Mouse (Mus musculus) liver, embryonic 11.5 days (tissue): Measurements from ENCODE around the gene Fbxw10. TPM values are rescaled to one million over a fixed set of nuclear protein-coding genes. Genes with fewer than 3 reads are reported as not detected.

Source experiments
- ATAC-seq: fragments of 200-750 bp; cut with Nextera tagmentation; replicated peaks from 2 replicates; pipeline ENCODE4 v1.8.0; 2017; ENCODE audit warnings: moderate number of reproducible peaks, mild to moderate bottlenecking, moderate TSS enrichment, moderate library complexity; ENCODE audit not compliant: low FRiP score
- DNase-seq: peaks from one replicate; pipeline ENCODE4 v3.0.0-alpha.2; 2017; ENCODE audit warnings: low spot score
- H3K27ac ChIP-seq: fragments of 300-500 bp; sonication (generic); 2 replicates; pipeline ENCODE4 v1.5.1; 2014; ENCODE audit warnings: mild to moderate bottlenecking, low read depth, low read length, control low read depth
- H3K27me3 ChIP-seq: fragments of 300-500 bp; sonication (generic); replicated peaks from 2 replicates; pipeline ENCODE4 v1.6.1; 2014; ENCODE audit warnings: low read length, mixed read lengths; ENCODE audit not compliant: control insufficient read depth, insufficient read depth
- H3K36me3 ChIP-seq: fragments of 300-500 bp; sonication (generic); 2 replicates; pipeline ENCODE4 v1.6.1; 2014; ENCODE audit warnings: mild to moderate bottlenecking, low read length, moderate library complexity, mixed read lengths; ENCODE audit not compliant: control insufficient read depth, insufficient read depth
- H3K4me1 ChIP-seq: fragments of 300-500 bp; sonication (generic); replicated peaks from 2 replicates; pipeline ENCODE4 v1.6.1; 2014; ENCODE audit warnings: low read length, mixed read lengths; ENCODE audit not compliant: control insufficient read depth, insufficient read depth
- H3K4me2 ChIP-seq: fragments of 300-500 bp; sonication (generic); 2 replicates; pipeline ENCODE4 v1.6.1; 2014; ENCODE audit warnings: mild to moderate bottlenecking, control low read depth, moderate library complexity
- H3K4me3 ChIP-seq: fragments of 300-500 bp; sonication (generic); 2 replicates; pipeline ENCODE4 v1.5.1; 2014; ENCODE audit warnings: low read depth, low read length, control low read depth
- H3K9ac ChIP-seq: fragments of 300-500 bp; sonication (generic); 2 replicates; pipeline ENCODE4 v1.6.1; 2014; ENCODE audit warnings: low read depth, low read length, control low read depth
- H3K9me3 ChIP-seq: fragments of 300-500 bp; sonication (generic); 2 replicates; pipeline ENCODE4 v1.6.1; 2016; ENCODE audit warnings: low read length, inconsistent platforms, mixed read lengths; ENCODE audit not compliant: control insufficient read depth
- WGBS: fragments of 180-500 bp; shearing (Covaris S2); extraction: QIAGEN DNeasy Blood & Tissue Kit; methylation state at CpG from one replicate; pipeline ENCODE4 v1.1.7; 2014; 5-methylcytosine and 5-hydroxymethylcytosine counted together
- polyA plus RNA-seq: library from polyadenylated mRNA; unstranded; fragments of >200 nt; fragmentation: Nextera tagmentation; extraction: Ambion mirVana; gene quantifications from 2 replicates; pipeline ENCODE4 v1.2.1, GENCODE M21; 2014

Gene Fbxw10
- polyA plus RNA-seq, 1 experiment from 2014 or later, result 0.15 TPM

- no peak for DNase-seq
- H3K4me1 ChIP-seq, result no peaks in the 10 kb centered on the region
- no peak overlapping the region for H3K4me3 ChIP-seq
- no peaks in the 10 kb centered on the region for H3K9me3 ChIP-seq
- H3K36me3 ChIP-seq, result no peaks in the 10 kb centered on the region
- H3K27me3 ChIP-seq, result no peaks in the 10 kb centered on the region
- H3K4me2 ChIP-seq, result no peak overlapping the region
- H3K9ac ChIP-seq, result no peak overlapping the region
- 81% methylated on average over 6 of the region's 6 CpGs for WGBS
- no peak for ATAC-seq
- H3K27ac ChIP-seq, result no peak overlapping the region
Observed at GRCm38 (mm10) chr11:62903871-62904495, 57.1 kb downstream of the Fbxw10 start.

GRCm38 (mm10) chr11:62909720-62910306 lies 62.9 kb downstream of the Fbxw10 start:
- WGBS, result 53% methylated on average over 3 of the region's 3 CpGs
- Histone ChIP-seq H3K9ac (no peak overlapping the region), H3K36me3 (no peaks in the 10 kb centered on the region), H3K9me3 (no peaks in the 10 kb centered on the region), H3K27me3 (no peaks in the 10 kb centered on the region), H3K4me2 (no peak overlapping the region), H3K4me3 (no peak overlapping the region), H3K4me1 (no peaks in the 10 kb centered on the region), H3K27ac (no peak overlapping the region)
- DNase-seq (no peak), ATAC-seq (no peak)

- H3K9me3 ChIP-seq, result no peaks in the 10 kb centered on the region
- WGBS, result 74% methylated on average over 8 of the region's 8 CpGs
- no peak overlapping the region for H3K4me3 ChIP-seq
- no peak overlapping the region for H3K9ac ChIP-seq
- ATAC-seq, result no peak
- H3K36me3 ChIP-seq, result no peaks in the 10 kb centered on the region
- H3K27me3 ChIP-seq, result no peaks in the 10 kb centered on the region
- no peak overlapping the region for H3K4me2 ChIP-seq
- DNase-seq, result no peak
- H3K27ac ChIP-seq, result no peak overlapping the region
- H3K4me1 ChIP-seq, result no peaks in the 10 kb centered on the region
Observed at GRCm38 (mm10) chr11:62911362-62911761, 64.5 kb downstream of the Fbxw10 start.

GRCm38 (mm10) chr11:62913141-62913540 lies 66.3 kb downstream of the Fbxw10 start:
- no peak overlapping the region for H3K27ac ChIP-seq
- 88% methylated on average over 2 of the region's 2 CpGs for WGBS
- no peaks in the 10 kb centered on the region for H3K27me3 ChIP-seq
- no peaks in the 10 kb centered on the region for H3K9me3 ChIP-seq
- ATAC-seq, result no peak
- no peaks in the 10 kb centered on the region for H3K4me1 ChIP-seq
- H3K4me3 ChIP-seq, result no peak overlapping the region
- no peak overlapping the region for H3K9ac ChIP-seq
- no peaks in the 10 kb centered on the region for H3K36me3 ChIP-seq
- no peak overlapping the region for H3K4me2 ChIP-seq
- no peak for DNase-seq

- Histone ChIP-seq H3K9ac (no peak overlapping the region), H3K27ac (no peak overlapping the region), H3K4me2 (no peak overlapping the region), H3K4me3 (no peak overlapping the region), H3K27me3 (no peaks in the 10 kb centered on the region), H3K9me3 (no peaks in the 10 kb centered on the region), H3K36me3 (no peaks in the 10 kb centered on the region), H3K4me1 (no peaks in the 10 kb centered on the region)
- no peak for DNase-seq
- ATAC-seq, result no peak
- WGBS, result 58% methylated on average over 6 of the region's 6 CpGs
Observed at GRCm38 (mm10) chr11:62914532-62914931, 67.7 kb downstream of the Fbxw10 start.

GRCm38 (mm10) chr11:62915486-62915885 lies 68.6 kb downstream of the Fbxw10 start:
- 76% methylated on average over 2 of the region's 2 CpGs for WGBS
- no peaks in the 10 kb centered on the region for H3K4me1 ChIP-seq
- H3K4me3 ChIP-seq, result no peak overlapping the region
- ATAC-seq, result no peak
- no peak overlapping the region for H3K4me2 ChIP-seq
- H3K9ac ChIP-seq, result no peak overlapping the region
- no peaks in the 10 kb centered on the region for H3K36me3 ChIP-seq
- no peaks in the 10 kb centered on the region for H3K9me3 ChIP-seq
- DNase-seq, result no peak
- H3K27ac ChIP-seq, result no peak overlapping the region
- H3K27me3 ChIP-seq, result no peaks in the 10 kb centered on the region

- Histone ChIP-seq H3K27me3 (no peaks in the 10 kb centered on the region), H3K9me3 (no peaks in the 10 kb centered on the region), H3K4me1 (peaks cover 2% of the 10 kb centered on the region; the same call in 1 of the 2 replicates), H3K4me2 (no peak overlapping the region), H3K36me3 (no peaks in the 10 kb centered on the region), H3K4me3 (no peak overlapping the region), H3K27ac (no peak overlapping the region), H3K9ac (no peak overlapping the region)
- DNase-seq (no peak), ATAC-seq (no peak)
- 31% methylated on average over 2 of the region's 2 CpGs for WGBS
Observed at GRCm38 (mm10) chr11:62916765-62917164, 69.9 kb downstream of the Fbxw10 start.

- ATAC-seq (no peak), DNase-seq (no peak)
- Histone ChIP-seq H3K4me2 (no peak overlapping the region), H3K27ac (no peak overlapping the region), H3K9me3 (no peaks in the 10 kb centered on the region), H3K36me3 (no peaks in the 10 kb centered on the region), H3K4me3 (no peak overlapping the region), H3K27me3 (no peaks in the 10 kb centered on the region), H3K9ac (no peak overlapping the region), H3K4me1 (peaks cover 4% of the 10 kb centered on the region; the same call in 1 of the 2 replicates)
- WGBS, result 61% methylated on average over 6 of the region's 6 CpGs
Observed at GRCm38 (mm10) chr11:62919946-62920742, 73.3 kb downstream of the Fbxw10 start.

- no peaks in the 10 kb centered on the region for H3K9me3 ChIP-seq
- no peak overlapping the region for H3K4me3 ChIP-seq
- ATAC-seq (no peak), DNase-seq (no peak)
- 26% methylated on average over 6 of the region's 6 CpGs for WGBS
- no peaks in the 10 kb centered on the region for H3K27me3 ChIP-seq
- peaks cover 4% of the 10 kb centered on the region; the same call in 1 of the 2 replicates for H3K4me1 ChIP-seq
- H3K9ac ChIP-seq, result no peak overlapping the region
- no peak overlapping the region for H3K4me2 ChIP-seq
- H3K27ac ChIP-seq, result no peak overlapping the region
- no peaks in the 10 kb centered on the region for H3K36me3 ChIP-seq
Observed at GRCm38 (mm10) chr11:62920743-62921050, 73.8 kb downstream of the Fbxw10 start.
